Mouse (Mus musculus) forebrain, embryonic 13.5 days (tissue): Measurements from ENCODE around the gene St6galnac1. TPM values are rescaled to one million over a fixed set of nuclear protein-coding genes. Genes with fewer than 3 reads are reported as not detected.
A peak's percentile ranks its signal among the peaks of the same experiment; 100 is the strongest.
"Not testable (repeated sequence)": the region's sequence is repeated elsewhere in the genome, so short reads cannot be mapped to it uniquely, and the experiment has no call there.

Experiments used
- ATAC-seq: fragments of 200-750 bp; cut with Nextera tagmentation; 2 replicates; pipeline ENCODE4 v1.8.0; 2017
- H3K27ac ChIP-seq: fragments of 300-500 bp; sonication (generic); 2 replicates; pipeline ENCODE4 v1.5.1; 2015; ENCODE audit warnings: inconsistent platforms, mild to moderate bottlenecking, moderate library complexity
- H3K27me3 ChIP-seq: fragments of 300-500 bp; sonication (generic); 2 replicates; pipeline ENCODE4 v1.6.1; 2015; ENCODE audit warnings: mild to moderate bottlenecking, inconsistent platforms
- H3K36me3 ChIP-seq: fragments of 300-500 bp; sonication (generic); 2 replicates; pipeline ENCODE4 v1.6.1; 2015; ENCODE audit warnings: mild to moderate bottlenecking, inconsistent platforms; ENCODE audit not compliant: poor library complexity, severe bottlenecking
- H3K4me1 ChIP-seq: fragments of 300-500 bp; sonication (generic); 2 replicates; pipeline ENCODE4 v1.6.1; 2015; ENCODE audit warnings: inconsistent platforms
- H3K4me2 ChIP-seq: fragments of 300-500 bp; sonication (generic); 2 replicates; pipeline ENCODE4 v1.6.1; 2015; ENCODE audit warnings: inconsistent platforms, mild to moderate bottlenecking, moderate library complexity
- H3K4me3 ChIP-seq: fragments of 300-500 bp; sonication (generic); 2 replicates; pipeline ENCODE4 v1.5.1; 2015; ENCODE audit warnings: mild to moderate bottlenecking, inconsistent platforms
- H3K9ac ChIP-seq: fragments of 300-500 bp; sonication (generic); 2 replicates; pipeline ENCODE4 v1.6.1; 2015; ENCODE audit warnings: mild to moderate bottlenecking, inconsistent platforms
- H3K9me3 ChIP-seq: fragments of 300-500 bp; sonication (generic); replicated peaks from 2 replicates; pipeline ENCODE4 v1.6.1; 2016; ENCODE audit warnings: inconsistent platforms
- WGBS: fragments of 180-500 bp; shearing (Covaris S2); methylation state at CpG from one replicate; pipeline ENCODE4 v1.1.7; 2015; 5-methylcytosine and 5-hydroxymethylcytosine counted together
- polyA plus RNA-seq: library from polyadenylated mRNA; unstranded; fragments of >200 nt; fragmentation: Nextera tagmentation; extraction: Ambion mirVana; gene quantifications from 2 replicates; pipeline ENCODE4 v1.2.1, GENCODE M21; 2015

The St6galnac1 gene
- not detected in 2 replicates for polyA plus RNA-seq

GRCm38 (mm10) chr11:116775407-116775806, at the start of gene St6galnac1:
St6galnac1 (minus strand) TSS chr11:116775507.
- Histone ChIP-seq H3K4me2 (no peak within 1 kb of the TSS), H3K4me1 (no peaks in the 10 kb centered on the region)

DNA sequence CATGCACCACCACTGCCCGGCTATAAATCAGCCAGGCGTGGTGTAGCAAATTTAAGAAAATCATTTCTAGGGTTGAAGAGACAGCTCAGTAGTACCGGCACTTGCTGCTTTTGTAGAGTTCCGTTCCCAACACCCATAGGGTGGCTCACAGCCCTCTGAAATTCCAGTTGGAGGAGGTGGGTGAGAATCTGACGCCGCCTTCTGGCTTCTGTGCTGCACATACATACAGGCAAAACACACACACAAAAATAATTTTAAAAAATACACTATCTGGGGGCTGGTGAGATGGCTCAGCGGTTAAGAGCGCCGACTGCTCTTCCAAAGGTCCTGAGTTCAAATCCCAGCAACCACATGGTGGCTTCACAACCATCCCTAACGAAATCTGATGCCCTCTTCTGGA, 48.6 kb upstream of the St6galnac1 start:
- WGBS = 94% methylated on average over 10 of the region's 10 CpGs
- ATAC-seq, H3K4me3 ChIP-seq, H3K4me2 ChIP-seq, H3K27ac ChIP-seq, H3K9ac ChIP-seq, H3K27me3 ChIP-seq, H3K36me3 ChIP-seq, H3K9me3 ChIP-seq: not testable (repeated sequence)
- peaks cover 39% of the 10 kb centered on the region for H3K4me1 ChIP-seq

More at GRCm38 (mm10) chr11:116775407-116775806, at the start of gene St6galnac1:
- Histone ChIP-seq H3K36me3 (no peaks in the 10 kb centered on the region), H3K9ac (no peak within 1 kb of the TSS), H3K27ac (no peak within 1 kb of the TSS), H3K9me3 (no peaks in the 10 kb centered on the region), H3K4me3 (no peak within 1 kb of the TSS), H3K27me3 (no peaks in the 10 kb centered on the region)
- ATAC-seq = no peak
- WGBS = 87% methylated on average over 7 of the region's 7 CpGs

DNA sequence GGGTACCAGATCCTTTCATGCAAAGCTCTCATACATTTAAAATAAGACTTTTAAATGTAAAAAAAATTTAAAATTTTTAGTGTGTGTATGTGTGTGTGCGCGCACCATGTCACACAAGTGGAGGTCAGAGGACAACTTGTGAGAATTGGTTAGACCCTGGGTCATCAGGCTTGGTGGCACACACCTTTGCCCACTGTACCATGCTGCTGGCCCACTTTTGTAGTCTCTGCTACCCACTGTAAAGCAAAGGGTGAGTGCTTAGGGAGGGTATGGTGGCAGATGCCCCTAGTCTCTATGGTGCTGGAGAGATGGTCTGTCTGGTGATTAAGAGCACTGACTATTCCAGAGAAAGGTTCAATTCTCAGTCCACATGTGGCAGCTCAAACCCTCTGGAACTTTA, 47.9 kb upstream of the St6galnac1 start:
- Histone ChIP-seq H3K27me3 (no peaks in the 10 kb centered on the region), H3K4me3 (no peak overlapping the region), H3K9me3 (no peaks in the 10 kb centered on the region), H3K36me3 (no peaks in the 10 kb centered on the region), H3K4me1 (peaks cover 34% of the 10 kb centered on the region), H3K4me2 (no peak overlapping the region), H3K27ac (no peak overlapping the region), H3K9ac (no peak overlapping the region)
- ATAC-seq = no peak
- 97% methylated on average over 2 of the region's 2 CpGs for WGBS

DNA sequence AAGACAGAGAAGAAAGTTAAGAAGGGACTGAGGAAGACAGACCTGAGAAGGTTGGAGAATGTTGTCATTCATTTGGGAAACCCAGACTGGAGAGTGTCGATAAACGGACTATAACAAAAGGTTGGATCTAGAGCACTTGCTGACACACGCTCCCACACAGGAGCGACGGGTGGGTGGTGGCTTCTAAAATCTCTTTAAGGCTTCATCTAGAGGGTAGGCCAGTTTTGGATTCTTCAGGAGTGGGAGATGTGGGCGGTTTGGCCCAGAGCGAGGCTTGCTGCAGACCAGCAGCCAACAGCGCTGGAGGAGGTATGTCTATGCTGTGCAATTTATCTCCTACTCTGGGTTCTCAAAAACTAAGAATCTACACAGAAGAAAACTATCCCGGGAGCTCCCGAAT, 47.3 kb upstream of the St6galnac1 start:
- no peak overlapping the region for H3K9ac ChIP-seq
- 93% methylated on average over 10 of the region's 10 CpGs for WGBS
- H3K27me3 ChIP-seq = no peaks in the 10 kb centered on the region
- no peak overlapping the region for H3K4me3 ChIP-seq
- no peak overlapping the region for H3K4me2 ChIP-seq
- H3K9me3 ChIP-seq = no peaks in the 10 kb centered on the region
- H3K36me3 ChIP-seq = no peaks in the 10 kb centered on the region
- no peak overlapping the region for H3K27ac ChIP-seq
- peaks cover 29% of the 10 kb centered on the region for H3K4me1 ChIP-seq
- ATAC-seq = no peak

GRCm38 (mm10) chr11:116822215-116822614, 46.9 kb upstream of the St6galnac1 start:
- no peak overlapping the region for H3K27ac ChIP-seq
- no peaks in the 10 kb centered on the region for H3K27me3 ChIP-seq
- 72% methylated on average over 10 of the region's 10 CpGs for WGBS
- no peak overlapping the region for H3K4me2 ChIP-seq
- ATAC-seq = no peak
- H3K4me1 ChIP-seq = peaks cover 25% of the 10 kb centered on the region
- no peaks in the 10 kb centered on the region for H3K36me3 ChIP-seq
- no peak overlapping the region for H3K4me3 ChIP-seq
- H3K9me3 ChIP-seq = no peaks in the 10 kb centered on the region
- no peak overlapping the region for H3K9ac ChIP-seq

- H3K36me3 ChIP-seq = no peaks in the 10 kb centered on the region
- ATAC-seq = no peak
- H3K27me3 ChIP-seq = no peaks in the 10 kb centered on the region
- H3K4me3 ChIP-seq = no peak overlapping the region
- no peak overlapping the region; the same call in 1 of the 2 replicates for H3K27ac ChIP-seq
- H3K9ac ChIP-seq = no peak overlapping the region
- H3K4me1 ChIP-seq = peaks cover 16% of the 10 kb centered on the region
- H3K4me2 ChIP-seq = no peak overlapping the region
- H3K9me3 ChIP-seq = no peaks in the 10 kb centered on the region
- WGBS = 56% methylated on average over 13 of the region's 13 CpGs
Observed at GRCm38 (mm10) chr11:116821057-116821940, 46.0 kb upstream of the St6galnac1 start.

GRCm38 (mm10) chr11:116819932-116820593, 44.8 kb upstream of the St6galnac1 start:
- no peak overlapping the region for H3K4me2 ChIP-seq
- ATAC-seq = no peak
- H3K27ac ChIP-seq = no peak overlapping the region
- H3K4me3 ChIP-seq = no peak overlapping the region
- H3K9me3 ChIP-seq = no peaks in the 10 kb centered on the region
- no peaks in the 10 kb centered on the region for H3K27me3 ChIP-seq
- H3K9ac ChIP-seq = peak overlapping the region; percentile 21; the same call in 1 of the 2 replicates
- H3K36me3 ChIP-seq = no peaks in the 10 kb centered on the region
- 85% methylated on average over 5 of the region's 5 CpGs for WGBS
- peaks cover 13% of the 10 kb centered on the region for H3K4me1 ChIP-seq

DNA sequence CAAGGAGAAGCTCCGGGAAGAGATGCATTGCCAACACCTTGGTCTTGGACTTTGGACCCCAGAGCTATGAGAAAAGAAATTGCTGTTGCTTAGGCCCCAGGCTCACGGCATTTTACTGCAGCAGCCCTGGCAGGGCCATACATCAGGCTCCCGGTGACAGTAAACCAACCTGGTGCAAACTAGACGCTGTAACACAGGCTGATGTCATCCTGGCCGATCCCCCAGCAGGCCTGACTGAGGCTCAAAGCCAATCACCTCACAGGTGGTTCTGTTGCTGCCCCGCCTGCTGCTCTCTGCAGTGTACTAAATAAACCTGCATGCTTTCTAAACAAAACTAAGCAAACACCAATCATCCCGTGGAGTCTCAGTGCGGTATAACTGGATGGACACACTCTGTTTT, 43.4 kb upstream of the St6galnac1 start:
- Histone ChIP-seq H3K27ac (no peak overlapping the region), H3K9me3 (no peaks in the 10 kb centered on the region), H3K4me3 (no peak overlapping the region), H3K27me3 (no peaks in the 10 kb centered on the region), H3K4me2 (no peak overlapping the region), H3K4me1 (peaks cover 27% of the 10 kb centered on the region), H3K36me3 (no peaks in the 10 kb centered on the region), H3K9ac (no peak overlapping the region)
- 74% methylated on average over 8 of the region's 8 CpGs for WGBS
- ATAC-seq = no peak

DNA sequence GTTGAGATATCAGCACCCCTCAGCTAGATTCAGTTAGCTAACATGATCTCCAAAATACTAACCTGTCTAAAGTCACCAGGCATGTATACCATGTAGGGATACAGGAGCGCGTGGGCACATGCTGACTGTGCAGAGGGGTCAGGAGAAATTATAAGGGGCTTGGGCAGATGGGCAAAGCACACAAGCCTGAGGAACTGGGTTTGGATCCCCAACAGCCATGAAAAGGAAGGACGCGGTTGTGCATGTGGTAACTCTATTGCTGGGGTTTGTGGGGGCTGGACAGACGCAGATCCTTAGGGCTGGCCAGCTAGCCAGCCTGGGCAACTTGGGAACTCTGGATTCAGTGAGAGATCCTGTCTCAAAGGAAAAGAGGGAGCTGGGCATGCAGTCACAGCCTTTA, 42.3 kb upstream of the St6galnac1 start:
- H3K4me2 ChIP-seq = no peak overlapping the region
- no peaks in the 10 kb centered on the region for H3K9me3 ChIP-seq
- peaks cover 38% of the 10 kb centered on the region for H3K4me1 ChIP-seq
- ATAC-seq = no peak
- H3K4me3 ChIP-seq = no peak overlapping the region
- H3K36me3 ChIP-seq = no peaks in the 10 kb centered on the region
- 93% methylated on average over 5 of the region's 5 CpGs for WGBS
- H3K27ac ChIP-seq = no peak overlapping the region
- no peak overlapping the region for H3K9ac ChIP-seq
- no peaks in the 10 kb centered on the region for H3K27me3 ChIP-seq

GRCm38 (mm10) chr11:116816769-116817168, 41.5 kb upstream of the St6galnac1 start:
- Histone ChIP-seq H3K9me3 (no peaks in the 10 kb centered on the region), H3K4me3 (no peak overlapping the region), H3K4me1 (peaks cover 44% of the 10 kb centered on the region), H3K4me2 (no peak overlapping the region), H3K36me3 (no peaks in the 10 kb centered on the region), H3K27ac (no peak overlapping the region), H3K9ac (no peak overlapping the region), H3K27me3 (no peaks in the 10 kb centered on the region)
- 88% methylated on average over 5 of the region's 5 CpGs for WGBS
- no peak for ATAC-seq

DNA sequence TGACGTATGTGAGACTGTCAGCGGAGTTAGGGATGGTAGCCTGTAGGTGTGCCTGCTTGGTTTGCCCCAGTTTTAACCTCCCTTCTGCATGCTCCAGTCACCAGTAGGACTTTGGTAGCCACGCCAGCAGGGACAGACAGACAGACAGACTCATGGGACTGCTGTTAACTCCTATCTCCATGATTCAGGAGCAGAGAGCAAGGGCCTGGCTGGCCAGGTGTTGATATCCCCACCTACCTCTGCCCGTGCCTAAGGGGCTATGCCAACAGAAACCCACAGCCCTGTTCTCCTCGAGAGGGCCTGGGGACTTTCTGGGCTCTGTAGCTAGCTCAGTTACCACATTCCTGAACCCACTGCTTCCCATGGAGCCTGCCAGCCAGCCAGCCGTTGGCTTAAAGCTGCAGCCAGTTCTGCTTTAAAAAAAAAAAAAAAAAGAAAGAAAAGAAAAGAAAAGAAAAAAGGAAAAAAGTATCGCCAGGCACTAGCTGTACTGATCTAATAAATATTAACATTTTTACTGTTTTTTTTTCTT, 39.6 kb upstream of the St6galnac1 start:
- H3K9ac ChIP-seq = 0 out of 2 replicates have a peak overlapping the region, but pooled peaks have one; percentile 7
- no peak overlapping the region for H3K4me3 ChIP-seq
- no peaks in the 10 kb centered on the region for H3K9me3 ChIP-seq
- no peaks in the 10 kb centered on the region for H3K36me3 ChIP-seq
- H3K4me1 ChIP-seq = peaks cover 52% of the 10 kb centered on the region
- peak overlapping the region; percentile 96 for H3K27ac ChIP-seq
- no peaks in the 10 kb centered on the region for H3K27me3 ChIP-seq
- WGBS = 24% methylated on average over 7 of the region's 7 CpGs
- ATAC-seq = no peak
- peak overlapping the region; percentile 25; the same call in 1 of the 2 replicates for H3K4me2 ChIP-seq
